Mouse (Mus musculus) heart, embryonic 11.5 days (tissue): Measurements from ENCODE around the gene Zfp423. TPM values are rescaled to one million over a fixed set of nuclear protein-coding genes. Genes with fewer than 3 reads are reported as not detected.

ENCODE experiments used
- ATAC-seq: fragments of 200-750 bp; cut with Nextera tagmentation; replicated peaks from 2 replicates; pipeline ENCODE4 v1.8.0; 2017; ENCODE audit warnings: moderate library complexity; ENCODE audit not compliant: insufficient number of reproducible peaks, low FRiP score, low TSS enrichment
- H3K27ac ChIP-seq: fragments of 300-500 bp; sonication (generic); 2 replicates; pipeline ENCODE4 v1.5.1; 2014; ENCODE audit warnings: mild to moderate bottlenecking, low read depth, low read length
- H3K27me3 ChIP-seq: fragments of 300-500 bp; sonication (generic); 2 replicates; pipeline ENCODE4 v1.6.1; 2014; ENCODE audit warnings: mild to moderate bottlenecking, low read length, mixed read lengths; ENCODE audit not compliant: control insufficient read depth, insufficient read depth
- H3K36me3 ChIP-seq: fragments of 300-500 bp; sonication (generic); 2 replicates; pipeline ENCODE4 v1.6.1; 2014; ENCODE audit warnings: mild to moderate bottlenecking, low read length, moderate library complexity, mixed read lengths; ENCODE audit not compliant: control insufficient read depth, insufficient read depth
- H3K4me1 ChIP-seq: fragments of 300-500 bp; sonication (generic); 2 replicates; pipeline ENCODE4 v1.6.1; 2014; ENCODE audit warnings: low read length; ENCODE audit not compliant: control insufficient read depth, insufficient read depth
- H3K4me2 ChIP-seq: fragments of 300-500 bp; sonication (generic); 2 replicates; pipeline ENCODE4 v1.6.1; 2014; ENCODE audit warnings: mild to moderate bottlenecking, moderate library complexity
- H3K4me3 ChIP-seq: fragments of 300-500 bp; sonication (generic); 2 replicates; pipeline ENCODE4 v1.5.1; 2014; ENCODE audit warnings: low read depth, low read length
- H3K9ac ChIP-seq: fragments of 300-500 bp; sonication (generic); 2 replicates; pipeline ENCODE4 v1.6.1; 2014; ENCODE audit warnings: mild to moderate bottlenecking, low read depth, low read length, moderate library complexity
- H3K9me3 ChIP-seq: fragments of 300-500 bp; sonication (generic); replicated peaks from 2 replicates; pipeline ENCODE4 v1.6.1; 2016; ENCODE audit warnings: low read length; ENCODE audit not compliant: control insufficient read depth
- WGBS: fragments of 180-500 bp; shearing (Covaris S2); extraction: QIAGEN DNeasy Blood & Tissue Kit; methylation state at CpG from one replicate; pipeline ENCODE4 v1.1.7; 2014; ENCODE audit not compliant: insufficient replicate concordance; 5-methylcytosine and 5-hydroxymethylcytosine counted together
- polyA plus RNA-seq: library from polyadenylated mRNA; unstranded; fragments of >200 nt; fragmentation: Nextera tagmentation; extraction: Ambion mirVana; gene quantifications from 2 replicates; pipeline ENCODE4 v1.2.1, GENCODE M21; 2014

Zfp423 gene
- polyA plus RNA-seq, 1 experiment from 2014 or later: 8.2 TPM

DNA sequence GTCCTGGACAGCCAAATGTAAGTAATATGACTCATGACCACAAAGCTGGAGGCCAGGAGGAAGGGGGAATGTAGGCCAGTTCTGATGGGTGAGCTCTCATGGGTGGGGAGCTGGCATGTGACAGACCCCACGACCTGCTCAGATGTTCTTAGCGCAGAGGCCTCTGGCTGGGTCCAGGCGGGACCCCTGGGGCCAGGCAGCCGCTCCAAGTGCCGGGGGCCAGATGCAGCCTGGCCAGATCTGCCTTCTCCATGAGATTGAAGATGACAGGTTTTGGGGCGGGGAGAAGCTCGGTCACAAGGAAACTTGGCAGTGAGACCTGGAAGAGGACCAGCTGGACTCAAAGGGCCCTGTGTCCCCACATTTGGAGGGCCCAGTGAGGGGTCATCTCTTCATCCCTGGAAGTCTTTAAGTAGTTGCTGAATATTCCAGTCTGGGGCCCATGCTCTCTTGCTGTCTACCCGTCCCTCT is 257.3 kb downstream of the Zfp423 start:
- Histone ChIP-seq H3K9me3 (no peaks in the 10 kb centered on the region), H3K36me3 (no peaks in the 10 kb centered on the region), H3K9ac (no peak overlapping the region), H3K4me1 (0 out of 2 replicates have a peak, but pooled peaks cover 9% of the 10 kb centered on the region), H3K27ac (no peak overlapping the region), H3K27me3 (no peaks in the 10 kb centered on the region), H3K4me2 (no peak overlapping the region), H3K4me3 (no peak overlapping the region)
- WGBS: 55% methylated on average over 8 of the region's 8 CpGs
- ATAC-seq: no peak

DNA sequence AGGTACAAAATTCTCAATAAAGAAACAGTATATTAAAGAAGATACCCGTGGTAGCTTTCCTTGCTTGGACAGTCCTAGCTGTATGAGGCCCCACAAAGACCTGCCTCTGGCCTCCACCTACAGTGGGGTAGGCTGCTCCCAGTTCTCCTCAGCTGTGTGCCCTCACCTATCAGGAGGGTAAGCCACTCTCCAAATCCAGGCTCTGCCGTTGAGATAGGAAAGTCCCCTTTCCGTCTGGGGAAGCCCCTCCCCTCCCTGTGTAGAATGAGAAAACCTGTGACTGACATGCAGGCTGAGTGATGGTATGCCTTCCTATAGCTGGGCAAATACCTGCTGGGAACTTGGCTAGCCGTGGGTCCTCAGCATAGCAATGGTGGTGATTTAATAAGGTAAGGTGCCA is 257.8 kb downstream of the Zfp423 start:
- WGBS: 53% methylated on average over 4 of the region's 4 CpGs
- H3K27me3 ChIP-seq: no peaks in the 10 kb centered on the region
- H3K4me3 ChIP-seq: no peak overlapping the region
- 0 out of 2 replicates have a peak, but pooled peaks cover 9% of the 10 kb centered on the region for H3K4me1 ChIP-seq
- H3K27ac ChIP-seq: no peak overlapping the region
- H3K4me2 ChIP-seq: no peak overlapping the region
- H3K36me3 ChIP-seq: no peaks in the 10 kb centered on the region
- H3K9me3 ChIP-seq: no peaks in the 10 kb centered on the region
- no peak overlapping the region for H3K9ac ChIP-seq
- ATAC-seq: no peak

DNA sequence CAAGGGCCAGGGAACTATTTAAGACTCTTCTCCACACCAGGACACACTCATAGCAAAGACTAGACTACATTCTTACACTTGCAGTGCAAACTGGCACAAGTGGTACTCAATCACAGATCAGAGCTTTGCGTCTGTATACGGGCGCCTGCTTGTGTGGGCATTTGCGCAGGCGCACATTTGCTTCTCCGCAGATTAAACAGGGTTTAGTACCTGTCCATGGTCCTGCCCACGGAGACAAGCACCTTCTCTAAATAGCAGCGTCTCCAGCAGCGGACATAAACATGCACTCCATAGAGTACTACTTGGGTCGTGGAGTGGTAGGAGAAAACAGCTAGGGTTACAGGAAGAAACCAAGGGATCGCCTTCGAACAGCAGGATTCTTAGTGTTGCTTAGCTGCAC is 259.1 kb downstream of the Zfp423 start:
- H3K9ac ChIP-seq: no peak overlapping the region
- no peak overlapping the region for H3K4me2 ChIP-seq
- no peak overlapping the region for H3K27ac ChIP-seq
- H3K4me1 ChIP-seq: 0 out of 2 replicates have a peak, but pooled peaks cover 9% of the 10 kb centered on the region
- 42% methylated on average over 12 of the region's 12 CpGs for WGBS
- H3K9me3 ChIP-seq: no peaks in the 10 kb centered on the region
- H3K27me3 ChIP-seq: no peaks in the 10 kb centered on the region
- no peak for ATAC-seq
- no peak overlapping the region for H3K4me3 ChIP-seq
- H3K36me3 ChIP-seq: no peaks in the 10 kb centered on the region

DNA sequence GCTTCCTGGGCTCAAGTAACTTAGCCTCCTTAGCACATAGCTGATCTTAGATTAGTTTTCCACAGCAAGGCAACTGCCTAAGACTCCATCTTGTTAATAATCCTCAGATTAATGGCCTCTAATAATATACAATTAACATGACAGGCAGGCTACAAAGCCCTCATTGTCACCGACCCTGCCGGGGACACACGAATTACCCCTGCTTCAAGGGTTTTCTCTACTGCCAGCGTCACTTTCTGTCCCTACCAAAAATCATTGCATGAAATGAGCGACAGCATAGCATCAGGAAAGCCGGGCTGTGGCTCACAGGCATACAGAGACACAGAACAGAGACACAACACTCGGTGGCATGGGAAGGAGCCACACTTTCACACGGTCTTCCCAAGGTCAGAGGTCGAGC is 262.3 kb downstream of the Zfp423 start:
- H3K36me3 ChIP-seq: no peaks in the 10 kb centered on the region
- H3K27ac ChIP-seq: no peak overlapping the region
- H3K4me2 ChIP-seq: no peak overlapping the region
- ATAC-seq: no peak
- peaks cover 20% of the 10 kb centered on the region for H3K4me1 ChIP-seq
- no peak overlapping the region for H3K4me3 ChIP-seq
- no peaks in the 10 kb centered on the region for H3K9me3 ChIP-seq
- H3K27me3 ChIP-seq: no peaks in the 10 kb centered on the region
- WGBS: 60% methylated on average over 9 of the region's 9 CpGs
- H3K9ac ChIP-seq: no peak overlapping the region

DNA sequence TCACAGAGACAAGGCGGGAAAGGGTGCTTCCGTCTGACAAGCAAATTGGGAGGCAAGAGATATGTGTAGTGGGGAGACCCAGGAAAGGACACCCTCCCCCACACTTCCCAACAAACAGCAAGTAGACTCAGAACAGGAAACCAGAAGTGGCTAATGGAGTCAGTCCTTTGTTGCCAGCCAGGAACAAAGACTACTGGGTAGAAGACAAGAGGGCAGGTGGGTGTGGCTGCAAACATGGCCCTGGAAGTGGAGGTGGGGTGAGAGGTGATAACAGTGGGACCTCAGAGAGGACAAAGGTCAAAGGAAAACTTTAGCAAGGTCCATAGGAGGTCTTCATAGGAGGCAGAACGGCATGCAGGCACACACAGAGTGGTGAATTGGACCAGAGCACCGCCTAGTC is 265.7 kb downstream of the Zfp423 start:
- no peak for ATAC-seq

DNA sequence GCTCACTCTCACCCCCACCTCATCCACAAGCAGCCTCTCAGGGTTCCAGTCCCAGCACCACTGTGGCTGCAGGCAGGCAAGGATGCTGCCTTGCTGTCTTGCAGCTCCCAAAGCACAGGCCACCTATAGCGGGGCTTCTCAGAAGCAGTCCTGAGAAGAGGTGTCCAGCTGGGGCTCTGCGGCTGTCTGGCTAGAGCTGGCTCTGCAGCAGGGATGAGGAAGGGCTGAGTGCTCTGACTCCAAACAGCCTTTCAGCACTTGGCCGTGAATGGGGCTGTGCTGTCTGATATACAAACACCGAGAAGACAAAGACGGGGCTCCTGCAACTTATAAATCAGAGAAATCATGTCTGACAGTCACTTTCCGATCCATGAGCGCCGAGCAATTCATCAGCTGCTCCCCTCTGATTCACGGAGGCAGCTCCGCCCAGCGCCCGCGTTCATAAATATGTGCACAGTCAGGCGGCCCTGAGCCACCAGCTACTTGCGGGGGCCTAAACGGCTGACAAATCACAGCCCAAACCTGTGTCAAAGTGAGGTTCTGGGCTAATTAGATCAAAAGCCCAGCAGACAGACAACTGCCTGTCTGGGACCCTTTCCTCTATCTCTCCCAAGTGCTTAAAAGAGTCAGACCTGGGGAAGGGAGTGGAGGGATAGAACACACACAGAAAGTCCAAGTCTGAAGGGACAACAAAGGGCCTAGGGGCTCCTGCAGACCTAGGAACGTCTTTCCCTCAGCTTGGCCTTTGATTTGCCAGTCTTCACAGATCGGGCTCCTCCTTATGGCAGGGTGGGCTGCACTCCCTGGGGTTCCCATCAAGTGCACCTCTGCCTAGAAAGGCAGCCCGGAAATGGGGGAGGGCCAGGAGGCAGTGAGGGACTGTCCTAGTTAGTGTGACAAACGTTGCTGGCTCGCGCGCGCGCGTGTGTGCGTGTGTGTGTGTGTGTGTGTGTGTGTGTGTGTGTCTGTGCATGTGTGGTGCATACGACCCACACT is 269.0 kb downstream of the Zfp423 start:
- Histone ChIP-seq H3K4me2 (peak overlapping the region; percentile 58), H3K36me3 (no peaks in the 10 kb centered on the region; the same call in 1 of the 2 replicates), H3K4me1 (peaks cover 32% of the 10 kb centered on the region), H3K27me3 (peaks cover 9% of the 10 kb centered on the region; the same call in 1 of the 2 replicates), H3K9ac (0 out of 2 replicates have a peak overlapping the region, but pooled peaks have one; percentile 16), H3K9me3 (no peaks in the 10 kb centered on the region), H3K27ac (no peak overlapping the region), H3K4me3 (peak overlapping the region; percentile 25; the same call in 1 of the 2 replicates)
- 20% methylated on average over 27 of the region's 28 CpGs for WGBS
- no peak for ATAC-seq

More for the DNA sequence above, 265.7 kb downstream of the Zfp423 start:
- 46% methylated on average over 4 of the region's 4 CpGs for WGBS
- Histone ChIP-seq H3K4me2 (no peak overlapping the region), H3K4me1 (peaks cover 32% of the 10 kb centered on the region), H3K9ac (no peak overlapping the region), H3K27me3 (peaks cover 5% of the 10 kb centered on the region; the same call in 1 of the 2 replicates), H3K27ac (no peak overlapping the region), H3K36me3 (no peaks in the 10 kb centered on the region), H3K4me3 (no peak overlapping the region), H3K9me3 (no peaks in the 10 kb centered on the region)

DNA sequence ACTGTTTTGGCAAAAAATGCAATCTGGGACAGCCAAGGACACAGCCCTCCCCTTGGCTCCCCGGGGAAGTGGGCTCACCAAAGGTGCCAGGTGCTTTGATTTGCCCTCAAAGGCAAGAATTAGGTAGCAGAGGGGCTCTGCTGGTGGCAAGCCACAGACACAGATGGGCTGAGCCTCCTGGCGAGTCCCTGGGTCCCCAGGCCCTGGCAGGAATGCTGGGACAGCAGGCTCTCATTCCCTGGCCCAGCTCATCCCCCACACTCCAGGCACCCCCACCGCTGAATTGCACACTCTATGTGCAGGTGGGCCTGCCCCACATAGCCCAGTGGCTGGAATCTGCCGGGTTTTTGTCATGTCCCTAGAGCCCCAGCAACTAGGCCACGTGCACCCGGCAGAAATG is 270.2 kb downstream of the Zfp423 start:
- ATAC-seq: no peak
- Histone ChIP-seq H3K27ac (no peak overlapping the region), H3K4me2 (no peak overlapping the region), H3K4me3 (no peak overlapping the region), H3K27me3 (peaks cover 9% of the 10 kb centered on the region; the same call in 1 of the 2 replicates), H3K9me3 (no peaks in the 10 kb centered on the region), H3K4me1 (peaks cover 26% of the 10 kb centered on the region), H3K36me3 (no peaks in the 10 kb centered on the region; the same call in 1 of the 2 replicates), H3K9ac (no peak overlapping the region)
- WGBS: 65% methylated on average over 6 of the region's 6 CpGs

DNA sequence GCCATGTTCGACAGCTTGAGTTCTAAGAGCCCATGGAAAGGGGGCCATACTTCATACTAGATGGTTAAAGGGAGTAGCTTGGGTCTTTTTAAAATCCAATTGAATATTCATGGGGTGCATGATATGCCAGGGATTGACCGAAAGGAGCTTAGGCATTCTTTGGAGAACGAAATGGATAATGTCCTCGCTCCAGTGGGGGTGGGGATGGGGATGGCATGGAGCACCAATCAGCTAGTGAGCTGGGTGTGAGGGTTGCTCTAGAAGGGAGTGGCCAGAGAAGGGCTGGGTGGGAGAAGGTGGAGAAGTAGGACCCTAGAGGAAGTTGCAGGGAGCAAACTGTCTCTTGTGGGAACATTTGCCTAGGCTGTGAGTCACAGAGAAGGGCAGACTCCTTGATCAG is 271.0 kb downstream of the Zfp423 start:
- Histone ChIP-seq H3K36me3 (no peaks in the 10 kb centered on the region; the same call in 1 of the 2 replicates), H3K27ac (no peak overlapping the region), H3K9ac (no peak overlapping the region), H3K9me3 (no peaks in the 10 kb centered on the region), H3K27me3 (peaks cover 9% of the 10 kb centered on the region; the same call in 1 of the 2 replicates), H3K4me1 (peaks cover 18% of the 10 kb centered on the region), H3K4me2 (no peak overlapping the region), H3K4me3 (no peak overlapping the region)
- ATAC-seq: no peak
- WGBS: 49% methylated on average over 4 of the region's 4 CpGs
